Mouse (Mus musculus) ES-E14 (cell line): ENCODE results near the gene En2. TPM values are rescaled to one million over a fixed set of nuclear protein-coding genes. Genes with fewer than 3 reads are reported as not detected.

Source experiments
- DNase-seq: peaks from one replicate; pipeline ENCODE4 v3.0.0-alpha.2; 2013; ENCODE audit warnings: low read depth, low spot score
- H3K27ac ChIP-seq: 2 replicates; pipeline ENCODE4 v1.5.1; 2012; ENCODE audit warnings: low read depth, mild to moderate bottlenecking, low read length, moderate library complexity, mixed read lengths; ENCODE audit not compliant: poor library complexity, insufficient read depth, severe bottlenecking
- H3K36me3 ChIP-seq: 2 replicates; pipeline ENCODE4 v1.6.1; 2012; ENCODE audit warnings: mild to moderate bottlenecking, low read length, moderate library complexity, mixed read lengths; ENCODE audit not compliant: control insufficient read depth, poor library complexity, insufficient read depth, severe bottlenecking
- H3K4me1 ChIP-seq, 2 experiments: fragments of 150-350 bp in 1 of 2; sonication (generic) in 1 of 2; 2 replicates each; pipeline ENCODE4 v1.6.1; 2012; ENCODE audit warnings: low read length in 2 of 2, mild to moderate bottlenecking in 1 of 2, mixed read lengths in 1 of 2; ENCODE audit not compliant: control insufficient read depth in 2 of 2, insufficient read depth in 2 of 2, poor library complexity in 1 of 2
- H3K4me3 ChIP-seq, 2 experiments: fragments of 150-350 bp in 1 of 2; sonication (generic) in 1 of 2; 2 replicates each; pipeline ENCODE4 v1.5.1; 2012; ENCODE audit warnings: low read length in 2 of 2, low read depth in 1 of 2, mild to moderate bottlenecking in 1 of 2, mixed read lengths in 1 of 2; ENCODE audit not compliant: insufficient read depth in 1 of 2, poor library complexity in 1 of 2, severe bottlenecking in 1 of 2
- H3K9ac ChIP-seq: 2 replicates; pipeline ENCODE4 v1.6.1; 2012; ENCODE audit warnings: low read depth, mild to moderate bottlenecking, low read length, mixed read lengths; ENCODE audit not compliant: poor library complexity, insufficient read depth, severe bottlenecking
- H3K9me3 ChIP-seq: fragments of 150-350 bp; sonication (generic); 2 replicates; pipeline ENCODE4 v1.6.1; 2012; ENCODE audit warnings: low read depth, mild to moderate bottlenecking, low read length; ENCODE audit not compliant: control insufficient read depth, insufficient read depth
- CHD2 ChIP-seq: IDR thresholded peaks from 2 replicates; pipeline ENCODE4 v1.6.1; 2014; ENCODE audit warnings: mild to moderate bottlenecking, low read depth, low read length, inconsistent platforms
- HCFC1 ChIP-seq: IDR thresholded peaks from 2 replicates; pipeline ENCODE4 v1.6.1; 2012; ENCODE audit warnings: low read length, inconsistent platforms, borderline replicate concordance; ENCODE audit not compliant: insufficient read depth
- MAFK ChIP-seq: IDR thresholded peaks from 2 replicates; pipeline ENCODE4 v1.6.1; 2014; ENCODE audit warnings: mild to moderate bottlenecking, low read depth, low read length, inconsistent platforms; ENCODE audit not compliant: insufficient read depth
- ZC3H11A ChIP-seq: IDR thresholded peaks from 2 replicates; pipeline ENCODE4 v1.6.1; 2012; ENCODE audit warnings: low read depth, mild to moderate bottlenecking, inconsistent platforms, low read length, borderline replicate concordance
- ZNF384 ChIP-seq: IDR thresholded peaks from 2 replicates; pipeline ENCODE4 v1.6.1; 2012; ENCODE audit warnings: low read depth, low read length, inconsistent platforms
- in situ Hi-C, 2 experiments: fragments of 600-800 bp; cut with MboI; formaldehyde crosslinking; loops; one replicate each; pipeline ENCODE4 v1.15.1; 2025; ENCODE audit warnings: low sequenced_read_pairs in 2 of 2, inconsistent platforms in 1 of 2; ENCODE audit not compliant: unreplicated experiment in 2 of 2
- total RNA-seq: library from RNA; depleted of rRNA; stranded (reverse); fragments of 300-350 nt; gene quantifications from 2 replicates; pipeline ENCODE4 v1.2.3, GENCODE M21; 2012

Gene En2
- total RNA-seq, 1 experiment: 3.2 TPM

DNA sequence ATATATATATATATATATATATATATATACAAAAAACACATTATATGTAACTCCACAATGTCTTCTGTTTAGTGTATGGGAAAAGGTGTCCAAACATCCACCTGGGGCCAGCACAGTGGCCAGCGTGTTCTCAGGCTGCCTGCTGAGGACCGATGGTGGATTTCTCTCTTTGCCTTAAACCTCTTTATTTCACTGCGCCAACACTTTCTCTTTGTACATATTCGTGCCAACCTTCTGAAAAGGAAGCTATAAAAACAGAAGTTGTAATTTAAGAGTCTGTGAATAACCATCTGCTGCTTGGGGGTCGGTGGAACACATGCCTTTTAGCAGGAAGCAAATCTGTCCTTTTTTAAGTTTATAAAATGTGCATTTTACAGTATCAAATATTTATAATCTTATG, 6.2 kb downstream of the En2 start:
- in situ Hi-C loops: no loop called here
- TF ChIP-seq ZC3H11A (no peak), HCFC1 (no peak), CHD2 (no peak), MAFK (no peak), ZNF384 (no peak)
- no peak overlapping the region for H3K27ac ChIP-seq

DNA sequence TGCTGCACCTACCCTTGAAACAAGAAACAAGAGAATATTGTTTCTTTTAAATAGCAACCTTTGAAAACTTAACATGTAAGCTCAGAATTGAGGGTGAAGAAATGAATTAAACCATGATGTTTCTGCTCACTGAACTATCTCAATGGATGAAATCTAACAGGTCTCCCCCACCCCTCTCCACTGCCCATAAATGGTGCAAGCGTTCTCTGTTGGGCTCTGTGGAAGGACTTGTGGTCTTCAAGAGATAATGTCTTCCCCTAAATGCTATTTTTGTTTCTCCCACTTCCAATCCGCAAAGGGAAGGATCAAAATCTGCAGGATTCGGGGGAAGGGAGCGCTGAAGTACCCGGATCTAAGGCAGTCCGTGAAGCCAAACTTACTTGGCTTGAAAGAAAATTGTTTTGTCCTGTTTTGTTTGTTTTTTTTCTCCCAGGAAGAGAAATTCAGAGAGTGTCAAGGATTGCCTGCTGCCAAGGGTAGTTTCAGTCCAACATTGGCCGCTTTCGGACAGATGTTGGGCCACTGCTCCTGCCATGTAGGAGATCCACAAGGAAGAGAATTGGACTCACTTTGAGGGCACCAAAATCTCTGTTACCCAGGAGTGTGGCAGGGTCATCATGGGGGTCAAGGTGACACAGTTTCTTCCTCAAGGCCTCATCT, 6.9 kb downstream of the En2 start:
- Histone ChIP-seq H3K9me3 (no peaks in the 10 kb centered on the region), H3K4me1 (peaks cover 2 to 11% of the 10 kb centered on the region in 2 experiments; a peak in 2 of 4 replicates), H3K27ac (no peak overlapping the region), H3K4me3 (no peak overlapping the region), H3K9ac (no peak overlapping the region), H3K36me3 (no peaks in the 10 kb centered on the region)
- TF ChIP-seq HCFC1: no peak
- TF ChIP-seq ZC3H11A: no peak
- no peak for TF ChIP-seq ZNF384
- no peak for TF ChIP-seq CHD2
- no peak for TF ChIP-seq MAFK
- DNase-seq: no peak
- in situ Hi-C loops: no loop called here

More for the DNA sequence above, 6.2 kb downstream of the En2 start:
- H3K9me3 ChIP-seq: no peaks in the 10 kb centered on the region
- H3K4me3 ChIP-seq: no peak overlapping the region
- H3K9ac ChIP-seq: no peak overlapping the region
- H3K4me1 ChIP-seq: peaks cover 2 to 11% of the 10 kb centered on the region in 2 experiments; a peak in 2 of 4 replicates
- DNase-seq: no peak
- no peaks in the 10 kb centered on the region for H3K36me3 ChIP-seq

DNA sequence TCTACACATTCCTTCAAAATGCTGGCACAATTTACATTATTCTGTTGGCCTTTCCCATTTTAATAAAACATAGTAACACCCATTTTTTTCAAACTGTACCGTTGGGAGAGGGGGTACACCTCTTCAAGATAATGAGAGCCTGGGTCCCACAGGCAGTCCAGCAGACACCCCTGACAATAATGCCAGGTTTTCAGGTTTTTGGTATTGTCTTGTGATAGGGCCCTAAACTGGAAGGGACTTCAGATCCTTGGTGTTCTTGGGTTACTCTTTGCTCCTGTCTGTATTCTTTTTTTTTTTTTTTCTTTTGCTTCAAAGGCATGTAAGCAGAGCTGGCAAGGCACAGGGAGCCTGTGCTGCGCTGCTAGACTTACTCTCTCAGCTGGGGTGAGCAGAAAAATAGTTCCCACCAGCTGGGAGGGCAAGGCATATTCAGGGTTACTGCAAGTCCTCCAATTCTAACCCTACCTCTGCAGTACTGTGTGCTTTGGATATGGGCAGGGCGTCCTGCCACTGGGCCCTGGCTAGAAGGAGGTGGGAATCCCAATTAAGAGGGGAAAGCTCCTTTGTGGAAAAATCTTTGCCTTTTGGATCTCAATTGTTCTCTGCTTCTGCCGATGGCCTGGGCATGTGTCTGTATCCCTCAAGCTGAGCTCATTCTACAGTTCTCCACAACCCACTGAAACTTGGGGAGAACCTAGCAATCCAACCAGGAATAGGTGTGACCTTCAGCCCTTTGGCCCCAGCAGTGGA, 7.6 kb downstream of the En2 start:
- no peak overlapping the region for H3K4me3 ChIP-seq
- in situ Hi-C loops: no loop called here
- H3K36me3 ChIP-seq: no peaks in the 10 kb centered on the region
- TF ChIP-seq HCFC1 (no peak), CHD2 (no peak), ZNF384 (no peak), ZC3H11A (no peak), MAFK (no peak)
- no peak for DNase-seq
- H3K27ac ChIP-seq: no peak overlapping the region
- H3K4me1 ChIP-seq: peaks cover 2 to 11% of the 10 kb centered on the region in 2 experiments; a peak in 2 of 4 replicates
- H3K9ac ChIP-seq: no peak overlapping the region
- no peaks in the 10 kb centered on the region for H3K9me3 ChIP-seq

DNA sequence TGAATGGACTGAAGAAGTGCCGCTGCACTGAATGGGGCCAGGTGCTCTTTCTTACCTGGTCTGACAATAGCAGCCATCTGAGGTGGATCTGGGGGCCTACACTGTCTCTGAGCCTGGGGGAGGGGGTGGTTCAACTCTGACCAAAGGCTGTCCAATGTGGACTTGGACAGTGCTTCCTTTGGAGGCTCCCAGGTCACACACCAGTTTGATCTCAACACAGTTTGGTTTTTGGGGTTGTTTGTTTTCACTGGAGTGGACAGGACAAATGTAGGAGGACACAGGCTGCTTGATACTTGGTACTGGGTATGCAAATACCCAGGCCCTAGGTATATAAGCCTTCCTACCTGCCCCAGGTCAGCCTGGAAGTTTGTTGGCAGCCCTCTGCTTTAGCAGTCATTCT, 8.2 kb downstream of the En2 start:
- DNase-seq: no peak
- TF ChIP-seq CHD2: no peak
- no peak for TF ChIP-seq MAFK
- TF ChIP-seq HCFC1: no peak
- TF ChIP-seq ZNF384: no peak
- TF ChIP-seq ZC3H11A: no peak
- no peak overlapping the region for H3K4me3 ChIP-seq
- H3K9me3 ChIP-seq: no peaks in the 10 kb centered on the region
- H3K4me1 ChIP-seq: peaks cover 0 to 8% of the 10 kb centered on the region in 2 experiments; a peak in 2 of 4 replicates
- H3K36me3 ChIP-seq: no peaks in the 10 kb centered on the region
- H3K27ac ChIP-seq: no peak overlapping the region
- no peak overlapping the region for H3K9ac ChIP-seq
- in situ Hi-C loops: no loop called here
